Mouse (Mus musculus): ENCODE data around the gene Glp2r.

The Glp2r gene

DNA sequence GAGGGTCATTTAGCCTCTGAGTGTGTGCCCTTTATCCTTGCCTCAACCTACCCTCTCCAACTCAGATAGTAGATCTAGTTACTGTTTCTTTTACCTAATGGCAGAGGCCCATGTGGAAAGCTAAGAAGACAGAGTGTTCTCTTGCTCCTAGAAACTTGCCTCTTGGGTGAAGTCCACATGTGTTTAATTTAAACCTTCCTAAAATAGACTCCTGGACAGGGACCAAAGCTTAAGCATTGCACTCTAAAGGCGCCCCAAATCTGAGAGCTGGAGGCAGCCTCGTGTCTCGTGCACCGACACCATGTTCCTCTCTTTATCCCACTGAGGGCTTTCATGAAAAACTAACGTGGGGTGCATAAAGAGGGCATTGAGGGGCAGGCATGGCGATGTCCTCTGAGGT is 43.9 kb downstream of the Glp2r start:
- no peak for DNase-seq

DNA sequence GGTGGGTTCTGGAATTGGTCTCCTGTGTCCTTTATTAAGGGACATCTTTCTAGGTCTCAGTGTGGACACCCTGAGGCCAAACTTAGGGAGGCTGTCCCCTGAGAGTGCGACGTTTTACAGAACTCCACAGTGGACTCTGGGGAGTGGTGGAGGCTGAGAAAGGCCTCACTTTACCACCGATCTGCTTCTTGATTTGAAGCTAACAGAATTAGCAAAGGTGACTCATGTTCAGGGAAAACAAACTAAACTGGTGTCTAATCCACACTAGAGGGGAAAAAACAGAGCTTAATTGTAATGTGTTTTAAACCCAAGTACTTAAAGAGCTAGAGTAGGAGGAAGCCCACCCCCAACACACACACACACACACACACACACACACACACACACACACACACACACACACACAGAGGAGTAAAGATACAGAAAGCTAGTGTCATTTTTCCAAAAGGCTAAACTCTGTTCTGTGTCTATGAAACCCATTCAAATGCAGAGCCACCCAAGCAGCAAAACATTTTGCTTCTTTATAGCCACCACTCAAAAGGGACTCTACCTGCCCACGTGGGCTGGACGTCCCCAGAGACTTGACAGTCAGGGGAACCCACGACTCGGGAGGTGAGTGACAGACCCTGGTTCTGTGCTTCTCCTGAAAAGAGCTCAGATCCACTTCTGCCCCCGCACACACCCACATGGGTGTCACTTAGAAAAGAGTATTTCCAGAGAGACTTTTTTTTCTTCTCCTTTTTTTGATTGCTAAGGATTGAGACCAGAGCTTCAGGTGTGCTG is 47.5 kb downstream of the Glp2r start:
- no peak for DNase-seq

DNA sequence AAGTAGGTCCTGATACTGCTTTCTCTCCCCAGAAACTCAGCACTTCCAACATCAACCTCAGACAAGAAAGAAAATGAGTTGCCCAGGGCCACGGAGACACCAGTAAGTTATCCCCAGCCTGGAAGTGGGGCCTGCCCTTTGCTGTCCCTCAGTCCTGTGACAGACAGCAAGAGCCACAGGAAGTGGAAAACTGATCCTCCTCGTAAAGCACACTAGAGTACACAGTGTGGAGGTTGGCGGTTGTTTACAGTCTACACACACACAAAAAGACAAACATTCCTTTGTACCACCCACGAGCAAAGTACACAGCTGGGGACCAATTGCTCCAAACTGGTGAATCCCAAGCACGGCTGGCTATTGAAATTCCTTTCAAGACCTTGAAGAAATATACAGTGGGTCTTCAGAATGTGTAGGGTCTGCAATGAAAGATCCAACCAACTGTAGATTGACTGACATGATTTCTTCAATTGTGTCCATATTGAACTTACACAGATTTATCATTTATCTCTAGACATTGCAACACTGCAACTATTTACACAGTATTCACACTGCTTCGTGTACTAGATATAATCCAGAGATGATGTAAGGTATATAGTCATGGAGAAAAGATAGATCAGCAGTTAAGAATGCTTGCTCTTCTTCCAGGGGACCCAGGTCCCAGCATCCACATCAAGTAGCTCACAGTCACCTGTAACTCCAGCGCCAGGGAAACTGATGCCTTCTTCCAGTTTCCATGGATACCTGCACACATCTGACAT is 48.4 kb downstream of the Glp2r start:
- DNase-seq: no peak

DNA sequence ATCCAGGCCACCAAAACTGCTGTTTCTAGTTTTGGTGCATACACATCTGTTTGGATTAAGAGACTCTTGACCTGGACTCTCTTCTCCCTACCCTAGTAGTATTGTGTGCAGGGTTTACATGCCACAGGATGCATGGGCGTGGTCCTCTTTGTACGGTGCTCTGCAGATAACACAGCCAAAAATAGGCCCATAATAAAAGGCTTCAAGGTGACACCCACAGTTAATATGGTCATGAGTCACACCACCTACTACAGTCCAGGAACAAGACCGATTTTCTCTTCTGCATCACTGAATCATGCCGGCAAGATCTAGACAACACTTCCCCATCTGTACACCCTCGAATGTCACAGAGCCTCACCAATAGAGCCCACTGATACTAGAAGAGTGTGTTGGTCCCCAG is 49.5 kb downstream of the Glp2r start:
- no peak for DNase-seq

DNA sequence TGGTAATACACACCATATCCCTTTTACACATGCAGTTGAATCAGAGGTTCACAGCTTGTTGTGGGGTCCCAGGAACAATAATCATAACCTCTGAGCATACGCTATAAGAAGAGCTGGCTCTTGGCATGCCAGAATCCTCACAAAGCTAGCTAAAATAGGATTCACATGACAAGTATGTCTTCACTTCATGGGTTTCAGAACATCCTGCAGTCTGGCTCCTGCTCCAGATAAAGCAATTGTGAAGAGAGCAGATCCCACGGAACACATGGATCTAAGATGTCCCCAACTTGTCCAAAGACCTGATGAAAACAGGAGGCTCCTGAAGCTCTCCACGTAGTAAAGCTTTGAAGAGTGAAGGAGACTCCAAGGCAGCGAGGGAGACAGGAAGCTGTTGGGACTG is 55.6 kb downstream of the Glp2r start:
- no peak for DNase-seq

DNA sequence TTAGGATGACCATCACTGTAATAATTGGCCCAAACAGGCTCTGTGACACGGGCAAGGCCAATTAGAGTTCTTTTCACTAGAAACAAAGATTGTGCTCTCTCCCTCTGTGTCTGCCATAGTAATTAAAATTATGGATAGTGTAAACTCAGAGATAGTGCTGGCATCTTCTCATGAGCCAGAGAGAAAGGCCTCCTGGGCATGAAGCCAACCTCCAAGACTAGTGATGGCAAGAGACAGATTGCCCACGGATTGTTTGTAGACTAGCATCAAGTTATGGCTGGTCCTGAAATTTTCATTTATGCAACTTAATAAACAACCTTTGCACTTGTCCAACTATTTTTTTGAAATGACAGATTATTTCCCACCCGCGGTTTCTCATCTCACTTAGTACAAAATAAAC is 58.0 kb downstream of the Glp2r start:
- peak; percentile 27 to 73 for DNase-seq

DNA sequence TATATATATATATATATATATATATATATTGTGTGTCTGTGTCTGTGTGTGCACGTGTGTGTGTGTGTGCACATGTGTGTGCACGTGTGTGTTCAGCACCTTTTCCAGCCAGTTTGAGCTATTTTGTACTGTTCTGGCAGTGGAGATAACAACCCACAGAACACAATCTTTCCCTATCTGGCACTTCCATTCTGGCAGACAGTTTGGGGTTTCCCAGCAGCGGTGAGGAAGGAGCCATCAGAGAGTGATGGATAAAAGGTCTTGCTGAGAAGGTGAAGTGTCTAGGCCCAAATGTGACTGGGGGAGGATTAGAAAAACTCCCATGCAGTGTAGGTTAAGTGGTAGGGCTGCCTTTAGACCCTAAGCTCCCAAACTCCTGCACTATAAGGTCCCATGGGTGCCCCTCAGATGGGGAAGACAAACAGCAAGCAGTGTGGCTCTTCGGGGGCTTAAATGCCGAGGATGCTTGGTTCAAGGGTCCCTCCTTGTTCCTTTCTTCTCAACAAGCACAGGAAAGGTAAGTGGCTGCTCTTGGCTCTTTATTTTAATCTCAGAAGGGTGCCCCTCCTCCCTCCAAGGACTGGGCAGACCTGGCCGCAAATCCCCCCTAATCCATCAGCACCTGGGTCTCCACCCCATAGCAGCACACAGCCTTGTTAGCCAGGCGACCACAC is 76.1 kb downstream of the Glp2r start, which contains the start of gene Rcvrn:
Gene Rcvrn (plus strand): TSS at position 624 of the 674 bp plus-strand sequence.
- no peak for DNase-seq

DNA sequence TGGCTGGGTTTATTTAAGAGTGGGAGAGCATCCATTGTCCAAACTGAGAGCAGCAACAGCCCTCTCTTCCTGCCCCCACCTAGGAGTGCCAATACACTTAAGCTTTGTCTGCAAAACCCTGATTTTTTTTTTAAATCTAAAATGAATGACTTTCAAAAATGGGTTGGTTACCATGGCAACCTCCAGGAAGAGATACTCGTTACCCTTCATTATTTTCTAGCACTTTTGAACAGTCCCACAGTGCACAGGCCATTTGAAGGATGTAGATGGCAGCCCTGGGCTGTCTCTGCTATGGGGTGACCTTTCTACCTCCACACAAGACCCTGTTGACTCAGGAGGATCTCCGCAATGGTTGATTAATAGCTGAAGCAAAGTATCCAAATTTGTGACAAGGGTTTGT is 84.8 kb downstream of the Glp2r start:
- no peak for DNase-seq

DNA sequence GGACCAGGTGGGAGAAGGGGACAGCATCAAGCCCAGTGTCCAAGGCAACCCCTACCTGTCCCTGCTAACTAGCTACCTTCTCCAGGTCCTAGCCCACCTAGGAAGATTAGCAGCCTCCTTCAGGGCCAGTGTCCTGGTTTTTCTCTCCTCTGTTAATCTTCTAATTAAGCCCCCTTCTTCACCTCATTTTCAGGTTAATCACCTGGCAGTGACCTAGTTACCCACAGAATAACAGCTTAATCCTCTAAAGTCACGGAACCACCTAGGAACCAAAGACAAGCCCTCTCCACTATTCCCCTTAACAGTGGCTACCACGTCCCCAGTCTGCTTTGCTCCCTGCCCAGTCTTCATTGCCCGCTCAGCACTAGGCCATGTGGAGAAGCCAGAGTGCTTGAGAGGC is 89.1 kb downstream of the Glp2r start:
- peak in 1 of 2 experiments; percentile 8 for DNase-seq

DNA sequence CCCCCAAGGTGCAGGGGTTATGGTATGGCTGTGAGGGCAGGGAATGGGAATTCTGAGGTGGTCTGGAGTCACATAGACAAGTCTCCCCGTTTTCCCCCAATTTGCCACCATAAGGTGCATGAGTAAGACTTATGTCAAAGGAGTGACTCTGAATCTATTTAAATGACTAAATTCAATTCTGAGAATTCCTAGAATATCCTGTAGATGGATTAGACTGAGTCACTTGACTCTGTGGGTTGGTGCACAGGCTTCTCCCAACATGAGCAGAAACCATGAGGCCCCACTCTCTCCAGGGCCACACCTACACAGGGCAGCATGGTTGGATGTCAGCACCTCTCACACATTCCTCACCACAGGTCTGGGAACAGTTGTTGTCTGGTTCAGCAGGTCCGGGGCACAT is 91.0 kb downstream of the Glp2r start:
- DNase-seq: peak; percentile 6 to 11

DNA sequence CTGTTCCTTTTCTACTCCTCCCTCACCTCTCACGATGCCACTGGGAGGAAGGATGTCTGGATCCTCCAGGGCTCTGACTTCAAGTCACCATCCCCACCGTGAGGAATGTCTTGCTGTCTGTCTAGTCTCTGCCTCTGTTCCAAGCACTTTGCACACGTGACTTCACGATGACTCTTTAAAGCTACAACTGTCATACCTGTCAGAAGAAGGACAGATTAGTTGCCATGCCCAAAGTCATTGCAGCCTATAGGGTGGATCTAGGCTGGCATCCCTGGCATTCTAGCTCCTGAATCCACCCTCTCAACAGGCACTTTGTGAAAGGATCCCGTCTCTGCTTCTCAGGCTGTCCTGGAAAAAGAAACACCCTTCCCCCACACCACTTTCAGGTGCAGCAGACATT is 91.7 kb downstream of the Glp2r start:
- peak in 1 of 2 experiments; percentile 14 for DNase-seq

DNA sequence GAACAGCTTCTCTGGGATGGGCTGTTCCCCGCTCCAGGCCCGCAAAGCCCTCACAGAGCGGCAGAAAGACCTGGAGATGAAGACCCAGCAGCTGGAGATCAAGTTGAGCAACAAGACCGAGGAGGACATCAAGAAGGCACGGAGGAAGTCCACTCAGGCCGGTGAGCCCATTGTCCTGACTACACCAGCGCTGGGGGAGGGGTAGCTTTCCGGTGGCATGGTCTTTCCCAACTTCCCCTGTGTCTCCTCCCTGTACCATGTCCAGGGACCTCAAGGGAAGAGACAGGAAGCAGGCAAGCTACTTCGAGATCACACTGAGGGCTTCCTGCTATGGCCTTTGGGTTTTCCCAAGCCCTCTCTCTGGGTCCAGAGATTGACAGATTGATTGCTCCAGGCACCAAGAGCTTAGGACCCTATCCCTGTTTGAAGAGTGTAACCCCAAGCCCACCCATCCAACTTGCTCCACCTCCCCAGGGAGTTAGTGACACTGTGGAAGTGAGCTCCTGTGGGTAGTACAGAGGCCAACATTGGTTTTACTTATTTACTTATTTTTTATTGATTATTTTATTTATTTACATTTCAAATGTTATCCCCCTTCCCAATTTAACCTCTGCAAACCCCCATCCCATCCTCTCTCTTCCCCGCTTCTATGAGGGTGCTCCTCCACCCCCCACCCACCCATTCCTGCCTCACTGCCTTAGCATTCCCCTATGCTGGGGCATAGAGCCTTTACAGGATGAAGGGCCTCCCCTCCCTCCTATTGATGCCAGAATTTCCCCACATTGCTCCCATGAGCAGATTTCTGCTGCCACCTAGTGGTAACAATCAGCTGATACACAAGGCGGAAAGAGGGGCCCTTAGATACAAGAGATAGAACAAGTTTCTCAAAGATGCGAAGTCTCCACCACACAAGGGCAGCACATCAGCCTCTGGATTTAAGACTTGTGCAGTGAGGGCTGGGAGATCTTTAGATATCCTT is 95.1 kb downstream of the Glp2r start:
- DNase-seq: peak; percentile 63 to 78

DNA sequence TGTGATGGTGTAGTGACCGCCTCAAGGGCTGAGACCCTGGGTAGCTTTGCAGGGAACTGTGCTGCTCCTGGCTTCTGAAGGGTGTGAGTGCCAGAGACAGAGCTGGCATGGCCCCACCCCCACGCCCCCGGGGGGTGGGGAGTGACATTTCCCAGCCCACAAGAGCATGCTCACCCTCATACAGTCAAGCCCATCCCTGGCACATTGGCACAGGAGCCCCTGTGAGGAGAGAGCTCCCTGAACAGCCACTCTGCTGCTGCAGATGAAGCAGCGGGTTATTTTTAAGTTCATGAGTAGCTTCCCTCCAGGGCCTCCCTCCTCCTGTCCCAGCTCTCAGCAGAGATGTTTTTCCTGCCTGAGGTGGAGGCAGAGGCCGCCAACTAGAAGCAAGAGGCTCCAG is 98.8 kb downstream of the Glp2r start:
- peak; percentile 59 to 60 for DNase-seq

DNA sequence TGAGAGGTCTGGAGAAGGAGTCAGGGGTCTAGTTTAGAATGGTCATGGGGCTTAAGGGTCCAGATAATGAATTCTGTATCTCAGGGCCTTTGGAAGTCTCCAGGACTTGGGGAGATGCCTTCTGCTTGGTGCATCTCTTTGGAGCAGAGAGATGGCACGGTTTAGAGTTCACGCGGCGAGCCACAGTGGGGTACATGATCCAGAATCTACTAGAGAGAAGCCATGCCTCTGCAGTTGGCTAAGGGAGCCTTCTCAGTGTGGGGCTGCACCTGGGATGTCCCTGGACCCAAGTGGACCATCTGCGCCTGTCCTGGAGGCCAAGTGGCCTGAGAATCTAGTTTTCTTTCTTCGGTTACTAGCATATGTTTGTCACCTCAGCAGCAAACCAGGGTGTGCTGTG is 100.9 kb downstream of the Glp2r start:
- DNase-seq: peak; percentile 96 to 98

DNA sequence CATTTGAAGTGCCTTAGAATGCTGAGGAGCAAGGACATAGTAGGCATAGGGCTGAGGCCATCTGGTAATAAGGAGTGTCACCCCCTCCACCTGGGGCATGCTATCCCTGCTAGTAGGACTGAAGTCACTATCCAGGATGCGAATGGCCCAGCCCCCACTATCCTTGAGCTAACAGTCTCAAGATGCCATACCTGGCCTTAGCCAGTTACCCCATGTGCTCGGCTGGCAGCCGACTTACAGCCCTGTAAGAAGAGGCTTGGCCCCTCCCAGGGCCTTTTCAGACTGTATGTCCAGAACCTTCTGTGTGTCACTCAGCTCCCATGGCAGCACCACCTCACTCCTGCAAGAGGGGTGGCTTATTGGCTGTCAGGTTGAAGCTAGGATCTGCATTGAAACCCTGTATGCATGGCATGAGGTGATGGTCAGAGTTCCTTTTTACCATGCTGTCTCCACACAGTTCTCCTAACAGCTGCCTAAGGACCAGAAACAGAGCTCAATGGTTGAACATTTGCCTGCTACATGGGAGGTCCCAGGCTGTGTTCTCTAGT is 102.4 kb downstream of the Glp2r start:
- peak; percentile 68 to 69 for DNase-seq

DNA sequence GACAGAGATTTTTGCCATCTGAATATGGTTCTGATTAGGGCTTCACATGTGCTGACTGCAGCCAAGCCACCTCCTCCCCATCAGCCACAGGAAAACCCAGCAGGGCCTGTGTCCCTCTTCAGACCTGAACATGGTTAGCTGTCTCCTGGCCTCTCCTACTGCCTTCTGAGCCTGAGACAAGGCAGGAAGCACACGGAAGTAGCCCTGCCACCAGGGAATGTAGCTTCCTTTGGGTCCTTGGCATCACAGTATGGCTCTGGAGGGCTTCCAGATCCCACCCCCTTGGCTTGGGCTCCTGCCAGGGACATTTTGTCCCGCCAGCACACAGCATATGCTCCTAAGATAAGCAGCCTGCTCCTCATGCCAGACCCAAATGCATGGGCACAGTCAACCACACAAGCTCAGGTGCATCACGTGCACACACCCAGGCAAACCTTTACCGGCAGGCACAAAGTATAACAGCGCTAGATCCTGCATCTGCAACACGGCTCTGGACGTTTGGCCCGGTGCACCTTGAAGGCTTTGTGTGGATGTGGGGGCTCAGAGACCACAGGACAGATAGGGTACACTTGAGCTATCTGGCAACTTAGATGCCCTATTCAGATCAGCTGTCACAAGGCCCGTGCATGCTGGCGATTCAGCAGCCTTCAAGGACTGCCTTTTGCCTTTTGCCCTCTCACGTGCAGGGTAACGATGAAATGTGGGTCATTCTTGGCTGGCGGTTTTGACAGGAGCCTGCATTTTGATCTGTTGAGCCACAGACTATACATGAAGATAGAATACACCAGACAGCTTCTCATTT is 103.2 kb downstream of the Glp2r start:
- DNase-seq: peak; percentile 97 to 100

DNA sequence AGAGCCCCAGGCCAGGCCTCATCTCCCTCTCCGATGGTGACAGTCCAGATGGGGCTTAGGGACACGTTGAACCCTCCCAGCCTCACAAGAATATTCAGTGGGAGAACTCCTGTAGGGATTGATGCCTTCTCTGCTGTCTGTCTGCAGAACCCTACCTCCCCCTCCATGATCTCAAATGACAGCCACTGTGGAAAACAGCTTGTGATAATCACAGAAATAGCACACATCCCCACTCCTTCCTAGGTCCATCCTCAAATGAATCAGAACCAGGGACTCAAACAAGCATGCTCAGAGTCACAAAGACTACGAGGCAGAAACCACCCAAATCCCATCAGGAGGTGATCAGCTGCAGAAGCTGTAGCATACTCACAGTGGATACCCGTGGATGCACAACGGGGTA is 104.8 kb downstream of the Glp2r start:
- DNase-seq: no peak

DNA sequence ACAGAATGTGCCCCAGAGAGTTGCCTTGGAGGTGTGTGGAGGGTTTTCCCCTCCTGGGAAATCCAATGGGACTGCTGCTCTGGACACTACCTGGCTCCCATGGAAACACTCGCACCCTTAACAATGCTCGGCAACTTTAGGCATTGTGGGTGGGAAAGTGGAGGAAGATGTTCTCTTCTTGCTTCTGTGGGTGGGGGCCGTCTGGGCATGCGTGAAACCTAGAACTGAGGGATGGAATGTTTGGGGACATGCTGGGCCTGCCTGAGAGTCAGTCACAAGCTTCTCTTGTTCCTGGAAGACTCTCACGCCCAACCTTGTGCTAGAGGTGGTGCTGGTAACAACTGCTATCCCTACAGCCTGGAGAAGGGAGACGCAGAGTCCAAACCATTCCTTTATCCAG is 106.0 kb downstream of the Glp2r start:
- no peak for DNase-seq

DNA sequence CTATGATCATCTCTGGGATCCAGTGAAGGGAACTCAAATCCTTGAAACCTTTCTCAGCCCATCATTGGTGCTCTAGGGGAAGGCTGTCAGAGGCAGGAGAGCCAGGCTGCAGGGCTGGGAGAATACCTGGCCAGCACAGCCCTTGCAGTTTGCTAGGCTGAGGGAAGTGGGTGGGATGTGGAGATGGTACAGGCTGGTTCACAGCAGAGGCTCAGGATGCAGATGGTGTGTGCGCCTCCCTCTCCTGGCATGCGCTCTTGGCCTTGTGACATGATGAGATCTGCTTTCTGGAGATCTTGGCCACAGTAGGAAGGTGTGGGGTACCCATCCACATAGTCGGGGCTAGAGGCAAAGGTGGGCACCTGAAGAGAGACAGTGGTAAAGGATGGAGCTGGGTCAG is 106.7 kb downstream of the Glp2r start:
- peak; percentile 87 to 89 for DNase-seq

DNA sequence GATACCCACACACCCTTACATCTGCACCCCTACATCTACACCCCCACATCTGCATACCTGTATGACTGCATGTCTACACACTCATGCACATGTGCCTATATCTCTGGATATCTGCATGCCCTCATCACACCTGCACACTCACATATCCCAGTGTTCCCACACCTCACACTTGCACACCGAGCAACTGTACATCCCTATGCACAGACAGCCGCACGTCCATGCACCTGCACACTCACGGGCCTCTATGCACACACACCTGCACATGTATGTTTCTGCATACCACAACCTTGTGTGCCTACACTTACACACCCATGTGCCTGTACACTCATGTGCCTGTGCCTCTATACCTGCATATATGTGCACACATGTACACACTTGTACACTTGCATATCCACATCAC is 107.5 kb downstream of the Glp2r start:
- DNase-seq: no peak

DNA sequence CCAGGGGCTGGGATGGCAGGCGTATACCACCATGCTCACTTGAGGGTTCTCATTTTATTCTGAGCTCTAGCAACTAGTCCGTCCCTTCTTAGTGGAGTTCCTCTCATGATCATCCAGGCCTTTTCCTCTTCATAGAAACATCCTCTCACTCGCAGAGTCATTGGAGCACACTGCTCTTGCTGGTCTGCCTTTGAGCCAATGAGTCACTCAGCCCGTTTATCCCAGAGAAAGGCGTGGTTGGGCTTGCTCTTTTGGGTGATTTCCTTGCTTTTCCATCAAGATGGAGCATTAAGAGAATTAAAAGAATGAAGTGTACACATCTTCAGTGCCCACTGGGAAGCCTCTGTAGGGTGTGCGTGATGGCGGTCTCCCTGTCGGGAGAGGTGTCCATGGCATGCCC is 109.5 kb downstream of the Glp2r start:
- DNase-seq: no peak

Measured in cerebellum, postnatal 25 days (tissue).